Mouse (Mus musculus) MEL (cell line): Measurements from ENCODE around the gene Ctdsp2.

ENCODE experiments used
- CHD2 ChIP-seq: IDR thresholded peaks from 2 replicates; pipeline ENCODE4 v1.6.1; 2011; ENCODE audit warnings: low read length, improper control_type of control experiment
- CTCF ChIP-seq, 3 experiments: IDR thresholded peaks in 2 of 3; conservative IDR thresholded peaks in 1 of 3; 2 replicates each; pipeline ENCODE4 v1.5.1; 2011 to 2012; ENCODE audit warnings: low read length in 3 of 3, low read depth in 2 of 3, mild to moderate bottlenecking in 2 of 3, improper control_type of control experiment in 1 of 3, inconsistent platforms in 1 of 3, mixed read lengths in 1 of 3, moderate library complexity in 1 of 3; ENCODE audit not compliant: control insufficient read depth in 1 of 3, insufficient read depth in 1 of 3, poor library complexity in 1 of 3, severe bottlenecking in 1 of 3
- NELFE ChIP-seq: IDR thresholded peaks from 2 replicates; pipeline ENCODE4 v1.6.1; 2011; ENCODE audit warnings: low read depth, low read length, improper control_type of control experiment
- NRF1 ChIP-seq: IDR thresholded peaks from 2 replicates; pipeline ENCODE4 v1.6.1; 2014; ENCODE audit warnings: low read depth, mild to moderate bottlenecking, inconsistent platforms, low read length, improper control_type of control experiment, moderate library complexity; ENCODE audit not compliant: poor library complexity, insufficient read depth, severe bottlenecking
- POLR2A ChIP-seq, 2 experiments: IDR thresholded peaks; 2 replicates each; pipeline ENCODE4 v1.6.1; 2011 to 2012; ENCODE audit warnings: low read length in 2 of 2, mild to moderate bottlenecking in 2 of 2, control low read depth in 1 of 2, improper control_type of control experiment in 1 of 2, low read depth in 1 of 2, moderate library complexity in 1 of 2; ENCODE audit not compliant: control insufficient read depth in 1 of 2, insufficient read depth in 1 of 2, poor library complexity in 1 of 2
- SIN3A ChIP-seq: IDR thresholded peaks from 2 replicates; pipeline ENCODE4 v1.6.1; 2012; ENCODE audit warnings: low read length, improper control_type of control experiment, inconsistent platforms
- SMC3 ChIP-seq: IDR thresholded peaks from 2 replicates; pipeline ENCODE4 v1.6.1; 2011; ENCODE audit warnings: low read depth, low read length, improper control_type of control experiment
- USF1 ChIP-seq: IDR thresholded peaks from 2 replicates; pipeline ENCODE4 v1.6.1; 2014; ENCODE audit warnings: low read depth, mild to moderate bottlenecking, inconsistent platforms, low read length, improper control_type of control experiment, moderate library complexity
- ZKSCAN1 ChIP-seq: IDR thresholded peaks from 2 replicates; pipeline ENCODE4 v1.6.1; 2012; ENCODE audit warnings: low read depth, mild to moderate bottlenecking, inconsistent platforms, low read length, improper control_type of control experiment, moderate library complexity

GRCm38 (mm10) chr10:127017071-127017470 lies 38.6 kb downstream of the Ctdsp2 start:
- TF ChIP-seq ZKSCAN1 (no peak), CTCF (IDR thresholded peaks at IDR 0.05 in 2 of 3, conservative IDR thresholded peaks at IDR 0.05 in 1 of 3; ENCODE audit: control insufficient read depth in 1 of 3, insufficient read depth in 1 of 3, low read depth in 2 of 3, low read length in 3 of 3, poor library complexity in 1 of 3, severe bottlenecking in 1 of 3) (no peak), SIN3A (no peak), NRF1 (no peak), POLR2A (IDR thresholded peaks at IDR 0.05; ENCODE audit: control insufficient read depth in 1 of 2, insufficient read depth in 1 of 2, low read depth in 1 of 2, low read length in 2 of 2, poor library complexity in 1 of 2) (no peak), CHD2 (no peak), SMC3 (no peak), USF1 (no peak), NELFE (no peak)
